Mouse (Mus musculus): Measurements from ENCODE around the gene Olfr311.

DNA sequence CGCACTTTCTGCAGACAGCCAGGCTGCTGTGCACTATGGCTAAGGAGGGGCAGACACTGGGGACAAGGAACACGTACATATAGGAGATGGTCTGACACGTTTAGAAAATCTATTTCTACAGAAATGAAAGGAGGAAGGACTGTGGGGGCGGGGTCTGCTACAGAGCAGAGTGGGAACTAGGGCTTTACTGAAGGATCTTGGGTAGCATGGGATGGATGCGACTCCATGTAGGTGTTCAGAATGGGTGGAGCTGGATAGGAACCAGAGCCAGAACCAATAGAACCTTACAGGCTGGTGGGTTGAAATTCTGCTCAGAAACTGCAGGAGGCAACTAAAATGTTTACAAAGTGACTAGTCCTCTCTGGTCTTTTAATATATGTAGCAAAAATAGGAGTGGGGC lies 39.3 kb upstream of the Olfr311 start:
- no peak for TF ChIP-seq CTCF (IDR thresholded peaks at IDR 0.05; ENCODE audit: low read depth, low read length)
- no peak for TF ChIP-seq POLR2A (IDR thresholded peaks at IDR 0.05; ENCODE audit: insufficient read depth, low read length)

All from ES-Bruce4 (cell line).